Mouse (Mus musculus) embryonic facial prominence, embryonic 15.5 days (tissue): ENCODE results near the gene Slfnl1. TPM values are rescaled to one million over a fixed set of nuclear protein-coding genes. Genes with fewer than 3 reads are reported as not detected.

Source experiments
- ATAC-seq: fragments of 200-750 bp; cut with Nextera tagmentation; 2 replicates; pipeline ENCODE4 v1.8.0; 2017; ENCODE audit warnings: low read depth, moderate TSS enrichment; ENCODE audit not compliant: insufficient number of reproducible peaks, low FRiP score, low TSS enrichment
- H3K27ac ChIP-seq: fragments of 300-500 bp; sonication (generic); replicated peaks from 2 replicates; pipeline ENCODE4 v1.5.1; 2015; ENCODE audit warnings: mild to moderate bottlenecking, inconsistent platforms
- H3K27me3 ChIP-seq: fragments of 300-500 bp; sonication (generic); 2 replicates; pipeline ENCODE4 v1.6.1; 2015; ENCODE audit warnings: inconsistent platforms
- H3K36me3 ChIP-seq: fragments of 300-500 bp; sonication (generic); 2 replicates; pipeline ENCODE4 v1.6.1; 2015; ENCODE audit warnings: mild to moderate bottlenecking, inconsistent platforms
- H3K4me1 ChIP-seq: fragments of 300-500 bp; sonication (generic); 2 replicates; pipeline ENCODE4 v1.6.1; 2015; ENCODE audit warnings: inconsistent platforms
- H3K4me2 ChIP-seq: fragments of 300-500 bp; sonication (generic); replicated peaks from 2 replicates; pipeline ENCODE4 v1.6.1; 2015; ENCODE audit warnings: mild to moderate bottlenecking, inconsistent platforms
- H3K4me3 ChIP-seq: fragments of 300-500 bp; sonication (generic); replicated peaks from 2 replicates; pipeline ENCODE4 v1.5.1; 2015; ENCODE audit warnings: mild to moderate bottlenecking, inconsistent platforms
- H3K9ac ChIP-seq: fragments of 300-500 bp; sonication (generic); 2 replicates; pipeline ENCODE4 v1.6.1; 2015; ENCODE audit warnings: inconsistent platforms
- H3K9me3 ChIP-seq: fragments of 300-500 bp; sonication (generic); replicated peaks from 2 replicates; pipeline ENCODE4 v1.6.1; 2016; ENCODE audit warnings: inconsistent platforms
- WGBS: fragments of 180-500 bp; shearing (Covaris S2); methylation state at CpG from one replicate; pipeline ENCODE4 v1.1.7; 2015; 5-methylcytosine and 5-hydroxymethylcytosine counted together
- polyA plus RNA-seq: library from polyadenylated mRNA; unstranded; fragments of >200 nt; fragmentation: Nextera tagmentation; extraction: Ambion mirVana; gene quantifications from 2 replicates; pipeline ENCODE4 v1.2.1, GENCODE M21; 2015

Slfnl1 gene
- polyA plus RNA-seq, 1 experiment from 2014 or later, result 0.12 TPM

GRCm38 (mm10) chr4:120581711-120582110, 49.7 kb downstream of the Slfnl1 start:
- Histone ChIP-seq H3K27ac (no peak overlapping the region), H3K9me3 (no peaks in the 10 kb centered on the region), H3K4me3 (no peak overlapping the region), H3K9ac (no peak overlapping the region), H3K4me2 (no peak overlapping the region), H3K36me3 (no peaks in the 10 kb centered on the region), H3K27me3 (no peaks in the 10 kb centered on the region), H3K4me1 (no peaks in the 10 kb centered on the region)
- 81% methylated on average over 9 of the region's 9 CpGs for WGBS
- ATAC-seq, result no peak

Other genes starting within 250 kb of the Slfnl1 start
- 0.95 and 1.0 TPM in 2 replicates for gene Foxo6, start 244.9 kb upstream of the Slfnl1 start, polyA plus RNA-seq
- 46.6 and 51.8 TPM in 2 replicates for gene Scmh1, start 127.0 kb upstream of the Slfnl1 start, polyA plus RNA-seq
- gene Ctps, start 38.0 kb downstream of the Slfnl1 start, polyA plus RNA-seq, result 67.0 and 68.6 TPM in 2 replicates
- not detected in 2 replicates for gene Gm8439, start 56.5 kb downstream of the Slfnl1 start, polyA plus RNA-seq
- gene Cited4, start 134.3 kb downstream of the Slfnl1 start, polyA plus RNA-seq, result 5.6 and 6.8 TPM in 2 replicates
- 5.1 and 5.5 TPM in 2 replicates for gene Kcnq4, start 216.4 kb downstream of the Slfnl1 start, polyA plus RNA-seq